Mouse (Mus musculus) brain, embryonic 14.5 days (tissue): Measurements from ENCODE around the gene Olfr866.

Source experiments
- CTCF ChIP-seq: fragments of 200-500 bp; IDR thresholded peaks from 2 replicates; pipeline ENCODE4 v1.5.1; 2012; ENCODE audit warnings: inconsistent platforms, mild to moderate bottlenecking, moderate library complexity, borderline replicate concordance; ENCODE audit not compliant: insufficient read depth, insufficient read length; ENCODE audit errors: extremely low read depth
- POLR2A ChIP-seq: fragments of 200-500 bp; IDR thresholded peaks from 2 replicates; pipeline ENCODE4 v1.6.1; 2012; ENCODE audit warnings: mild to moderate bottlenecking, inconsistent platforms, borderline replicate concordance; ENCODE audit not compliant: poor library complexity, insufficient read depth, insufficient read length, severe bottlenecking; ENCODE audit errors: extremely low read depth

- TF ChIP-seq CTCF (no peak), POLR2A (no peak)
Observed at GRCm38 (mm10) chr9:20071291-20071690, 43.5 kb upstream of the Olfr866 start.
